Mouse (Mus musculus) bone marrow macrophage, adult 2 months (primary cell): ENCODE data around the gene Sec16a. TPM values are rescaled to one million over a fixed set of nuclear protein-coding genes. Genes with fewer than 3 reads are reported as not detected.

Experiments used
- H3K27ac ChIP-seq: 2 replicates; pipeline ENCODE4 v1.5.1; 2012; ENCODE audit warnings: low read depth, low read length; ENCODE audit not compliant: insufficient read depth
- H3K4me1 ChIP-seq: 2 replicates; pipeline ENCODE4 v1.6.1; 2012; ENCODE audit warnings: low read length; ENCODE audit not compliant: control insufficient read depth, insufficient read depth
- H3K4me3 ChIP-seq: 2 replicates; pipeline ENCODE4 v1.5.1; 2012; ENCODE audit warnings: mild to moderate bottlenecking, low read length, moderate library complexity; ENCODE audit not compliant: insufficient read depth
- CTCF ChIP-seq: IDR thresholded peaks from 2 replicates; pipeline ENCODE4 v1.5.1; 2012; ENCODE audit warnings: low read depth, mild to moderate bottlenecking, low read length, moderate library complexity
- POLR2A ChIP-seq: IDR thresholded peaks from 2 replicates; pipeline ENCODE4 v1.6.1; 2012; ENCODE audit warnings: mild to moderate bottlenecking, low read depth, low read length, borderline replicate concordance
- polyA plus RNA-seq: library from polyadenylated mRNA; stranded (reverse); fragments of >200 nt; gene quantifications from 2 replicates; pipeline ENCODE4 v1.2.4, GENCODE M21; 2012; ENCODE audit not compliant: missing spikeins, insufficient read depth, insufficient read length

The Sec16a gene
- 26.4 and 41.7 TPM in 2 replicates for polyA plus RNA-seq

DNA sequence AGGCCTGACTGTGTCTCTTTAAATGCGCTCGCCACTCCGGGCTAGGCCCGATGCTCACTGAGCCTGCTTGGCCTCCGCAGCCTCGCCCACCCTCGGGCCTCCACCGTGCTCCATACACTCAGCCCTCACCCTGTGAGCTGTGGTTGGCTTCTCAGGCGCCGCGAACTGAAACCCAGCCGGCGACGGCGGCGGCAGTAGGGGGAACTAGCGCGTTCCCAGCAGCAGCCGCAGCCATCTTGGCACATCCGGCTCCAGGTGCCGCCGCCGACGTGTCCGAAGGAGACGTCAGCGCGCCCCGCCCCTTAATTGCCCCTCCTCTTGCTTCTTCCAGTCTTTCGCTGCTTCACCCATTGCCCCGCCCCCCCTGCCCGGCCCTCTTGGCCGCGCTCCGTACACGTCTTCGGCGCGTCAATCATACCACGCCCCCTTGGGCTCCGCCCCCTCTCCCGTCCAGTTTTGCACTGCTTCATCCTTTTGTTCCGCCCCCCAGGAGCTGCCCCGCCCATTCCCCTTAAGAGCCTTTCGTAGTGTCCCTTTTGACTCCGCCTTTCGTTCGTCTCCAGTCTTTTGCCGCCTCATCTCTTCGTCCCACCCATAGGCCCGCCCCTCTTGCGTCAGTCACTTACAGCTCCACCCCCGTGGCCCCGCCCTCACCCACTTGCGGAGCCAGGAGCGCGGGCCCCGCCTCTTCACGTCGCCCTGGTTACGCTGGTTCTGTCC is at the start of gene Sec16a:
Sec16a (minus strand) TSS at position 271 of the 720 bp plus-strand sequence.
- Histone ChIP-seq H3K27ac (peak within 1 kb of the TSS; percentile 72), H3K4me3 (peak within 1 kb of the TSS; percentile 83), H3K4me1 (peaks cover 10% of the 10 kb centered on the region)
- TF ChIP-seq CTCF (no peak), POLR2A (no peak)

- Histone ChIP-seq H3K4me1 (peaks cover 69% of the 10 kb centered on the region), H3K4me3 (no peak overlapping the region), H3K27ac (no peak overlapping the region)
- no peak for TF ChIP-seq POLR2A
These were observed 49.4 kb upstream of the Sec16a start for GRCm38 (mm10) chr2:26494396-26494795.

DNA sequence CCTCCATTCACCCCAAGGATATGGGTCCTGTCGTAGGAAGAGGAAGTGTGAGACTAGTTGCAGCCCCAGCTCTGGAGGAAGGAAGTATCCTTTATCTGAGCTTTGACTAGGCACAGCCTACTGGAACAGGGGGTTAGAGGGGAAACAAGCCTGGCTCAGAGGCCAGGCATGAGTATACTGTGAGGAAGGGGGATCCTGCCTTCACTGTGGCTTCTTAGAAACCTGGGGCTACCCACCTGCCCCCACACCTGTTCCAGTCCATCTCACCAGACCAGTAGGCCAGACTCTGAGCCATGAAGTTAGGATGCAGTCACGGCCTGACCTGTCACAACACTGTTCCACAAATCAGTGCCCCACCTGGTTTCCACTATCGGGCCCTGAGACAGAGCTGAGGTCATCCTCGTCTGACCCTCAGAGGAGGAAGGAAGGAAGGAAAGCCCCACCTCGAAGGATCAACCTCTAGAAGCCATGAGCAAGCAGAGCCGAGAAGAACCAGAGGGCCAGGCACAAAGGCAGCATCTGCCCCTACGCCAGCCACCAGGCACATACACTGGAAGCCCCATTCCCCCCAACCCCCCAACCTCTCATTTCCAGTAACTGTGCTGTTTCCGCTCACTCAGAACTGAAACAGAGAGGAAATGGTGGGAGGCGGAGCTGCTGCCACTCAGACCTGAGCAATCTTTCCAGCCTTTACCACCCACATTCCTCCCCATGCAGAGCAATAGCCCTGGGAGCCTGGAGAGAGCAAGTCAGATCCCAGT is 48.2 kb upstream of the Sec16a start:
- H3K4me3 ChIP-seq, result peak overlapping the region; percentile 4
- peak overlapping the region; percentile 87 for H3K27ac ChIP-seq
- no peak for TF ChIP-seq CTCF
- no peak for TF ChIP-seq POLR2A
- peaks cover 58% of the 10 kb centered on the region for H3K4me1 ChIP-seq

DNA sequence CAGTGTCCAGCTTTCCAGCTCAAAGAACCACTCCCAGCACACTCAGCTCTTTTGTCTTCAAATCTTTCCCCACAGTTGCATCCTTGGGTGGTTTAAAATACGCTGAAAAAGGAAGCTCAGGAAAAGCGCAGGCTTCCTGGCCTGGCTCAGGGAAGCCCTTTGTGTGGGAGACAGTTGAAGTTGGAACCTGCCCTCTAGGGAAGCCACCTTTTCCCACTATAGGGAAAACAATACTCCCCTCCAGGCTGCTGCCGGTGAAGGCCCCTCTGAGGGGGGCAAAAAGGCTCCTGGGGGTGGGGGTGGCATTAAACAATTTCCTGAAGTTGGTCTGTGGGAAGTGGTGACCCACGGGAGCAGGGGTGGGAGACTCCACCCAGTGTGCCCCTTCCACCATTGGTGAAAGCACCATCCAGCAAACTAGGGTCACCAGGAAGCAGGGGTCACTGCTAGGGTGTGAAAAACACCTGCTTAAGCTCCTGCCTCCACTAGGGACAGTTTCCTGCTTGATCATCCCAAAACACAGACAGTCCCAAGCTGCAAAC is 45.8 kb upstream of the Sec16a start:
- Histone ChIP-seq H3K4me3 (no peak overlapping the region), H3K27ac (no peak overlapping the region)

DNA sequence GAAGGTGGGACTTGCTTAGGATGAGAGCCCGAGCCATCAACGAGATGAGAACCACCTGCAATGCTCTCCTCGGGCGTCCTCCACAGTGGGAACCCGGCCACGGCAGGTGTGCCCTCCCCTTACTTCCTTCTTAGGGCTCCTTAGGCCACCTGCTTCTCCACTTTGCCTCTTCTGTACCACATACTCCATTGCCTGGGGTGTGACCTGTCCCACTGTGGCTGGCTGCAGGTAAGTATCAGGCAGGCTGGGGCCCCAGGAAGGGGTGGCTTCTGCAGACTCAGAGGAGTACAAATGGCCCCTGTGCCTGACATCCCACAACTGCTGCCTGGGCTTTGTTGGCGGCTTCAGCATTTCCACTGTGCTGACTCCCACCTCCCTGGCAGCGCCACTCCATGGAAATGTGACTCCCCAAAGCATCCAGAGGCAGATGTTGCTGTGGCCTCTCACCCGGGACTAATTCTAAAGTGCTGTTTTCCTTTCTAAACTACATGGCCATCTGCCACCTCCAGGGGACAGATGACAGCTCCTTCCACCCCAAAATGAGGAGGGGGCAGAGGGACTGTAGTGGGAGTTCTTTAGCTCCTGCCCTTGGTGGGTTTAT is 43.6 kb upstream of the Sec16a start:
- H3K27ac ChIP-seq, result no peak overlapping the region

More for the DNA sequence above, 45.8 kb upstream of the Sec16a start:
- H3K4me1 ChIP-seq, result peaks cover 57% of the 10 kb centered on the region
- TF ChIP-seq CTCF, result no peak
- TF ChIP-seq POLR2A, result no peak

GRCm38 (mm10) chr2:26487322-26488021 is 42.5 kb upstream of the Sec16a start:
- peaks cover 59% of the 10 kb centered on the region for H3K4me1 ChIP-seq
- no peak overlapping the region for H3K4me3 ChIP-seq
- no peak overlapping the region for H3K27ac ChIP-seq
- no peak for TF ChIP-seq POLR2A
- no peak for TF ChIP-seq CTCF

More for the DNA sequence above, 43.6 kb upstream of the Sec16a start:
- Histone ChIP-seq H3K4me3 (no peak overlapping the region), H3K4me1 (peaks cover 63% of the 10 kb centered on the region)
- no peak for TF ChIP-seq CTCF
- TF ChIP-seq POLR2A, result no peak

GRCm38 (mm10) chr2:26486835-26487321 is 41.9 kb upstream of the Sec16a start:
- Histone ChIP-seq H3K27ac (no peak overlapping the region), H3K4me1 (peaks cover 59% of the 10 kb centered on the region), H3K4me3 (no peak overlapping the region)
- TF ChIP-seq POLR2A, result no peak
- no peak for TF ChIP-seq CTCF

- no peak overlapping the region for H3K4me3 ChIP-seq
- no peak for TF ChIP-seq POLR2A
- no peak for TF ChIP-seq CTCF
- H3K27ac ChIP-seq, result no peak overlapping the region
- H3K4me1 ChIP-seq, result peaks cover 65% of the 10 kb centered on the region
These were observed 41.3 kb upstream of the Sec16a start for GRCm38 (mm10) chr2:26486264-26486810.

DNA sequence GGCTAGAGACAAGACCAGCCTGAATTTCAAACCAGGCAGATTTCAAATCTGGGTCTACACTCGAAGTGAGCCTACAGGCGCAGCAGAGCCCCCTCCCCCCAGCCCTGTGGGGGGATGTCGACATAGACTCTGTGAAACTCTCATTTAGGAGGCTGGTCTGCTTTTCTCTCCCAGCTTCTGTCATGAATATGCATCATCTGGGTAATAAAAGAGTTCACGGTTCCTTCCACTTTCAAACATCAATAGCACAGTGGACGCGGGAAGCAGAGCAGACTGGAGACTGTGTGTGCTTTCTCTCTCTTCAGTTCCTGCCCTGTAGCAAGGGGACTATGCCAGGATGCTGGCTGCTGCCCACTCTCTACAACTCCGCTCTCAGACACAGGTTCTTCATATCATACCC is 40.7 kb upstream of the Sec16a start:
- H3K27ac ChIP-seq, result no peak overlapping the region
- no peak for TF ChIP-seq CTCF
- TF ChIP-seq POLR2A, result no peak

More for the DNA sequence above, 40.7 kb upstream of the Sec16a start:
- H3K4me1 ChIP-seq, result peaks cover 61% of the 10 kb centered on the region
- no peak overlapping the region for H3K4me3 ChIP-seq
